Mouse (Mus musculus) G1E (cell line): ENCODE results near the gene Tbc1d8.

ENCODE experiments used
- CTCF ChIP-seq: IDR thresholded peaks from 2 replicates; pipeline ENCODE4 v1.5.1; 2012; ENCODE audit warnings: low read depth, low read length, inconsistent platforms, mixed read lengths
- TAL1 ChIP-seq: conservative IDR thresholded peaks from 2 replicates; pipeline ENCODE4 v1.6.1; 2012; ENCODE audit warnings: low read depth, low read length, inconsistent platforms, mixed read lengths

- TF ChIP-seq CTCF, result peak; percentile 61
- TF ChIP-seq TAL1, result no peak
Observed at GRCm38 (mm10) chr1:39522519-39522918, 44.0 kb upstream of the Tbc1d8 start.
